Mouse (Mus musculus): ENCODE results near the gene Cacna2d3.

The Cacna2d3 gene

DNA sequence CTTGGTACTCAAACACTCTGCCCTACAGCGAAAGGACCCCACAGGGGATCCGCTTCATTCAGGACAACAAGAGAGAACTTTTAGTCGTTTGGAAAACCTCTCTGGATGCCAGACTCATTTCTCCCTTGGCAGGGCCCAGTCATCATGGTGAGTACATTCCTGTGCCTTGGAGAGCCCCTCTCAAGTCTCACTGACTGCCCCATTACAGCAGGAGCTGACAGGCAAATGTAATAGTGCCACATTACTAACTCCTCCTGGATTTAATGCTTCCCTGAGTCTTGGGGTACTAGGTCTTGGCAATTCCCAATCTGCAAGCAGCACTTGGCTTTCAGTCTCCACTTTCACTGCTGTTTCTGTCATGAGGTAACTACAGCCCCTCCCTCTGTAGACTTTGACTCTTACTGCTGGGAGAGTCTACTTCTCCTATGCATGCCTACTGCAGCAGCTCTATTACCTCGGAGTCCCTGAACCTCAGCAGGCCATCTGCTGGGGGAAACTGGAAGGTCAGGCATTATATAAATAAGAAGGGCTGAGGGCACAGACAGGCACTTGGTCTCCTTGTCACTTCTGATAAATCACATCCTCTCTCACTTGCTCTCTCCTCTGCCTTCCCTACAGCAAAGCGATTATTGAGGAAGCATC lies 454.3 kb downstream of the Cacna2d3 start:
- DNase-seq (ENCODE audit: low spot score in 2 of 2) = no peak

DNA sequence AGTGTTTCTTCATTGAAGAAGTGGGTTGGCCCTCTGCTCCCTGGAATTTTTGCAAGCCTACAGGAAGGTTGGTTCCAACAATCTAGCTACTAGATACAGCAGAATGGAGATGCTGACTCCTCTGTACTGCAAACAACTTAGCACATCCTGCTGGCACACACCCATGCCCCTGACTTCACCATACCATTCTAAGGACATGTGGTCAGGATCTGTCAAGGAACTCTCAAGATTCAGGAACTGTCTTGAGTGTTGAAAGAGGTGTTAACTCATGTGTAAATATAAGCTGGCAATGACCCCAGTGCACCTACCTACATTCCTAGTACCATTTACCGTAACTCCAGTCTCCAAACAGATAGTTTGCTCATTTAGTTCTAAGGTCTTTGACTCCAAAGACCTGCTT lies 461.0 kb downstream of the Cacna2d3 start:
- DNase-seq (ENCODE audit: low spot score in 2 of 2) = no peak

DNA sequence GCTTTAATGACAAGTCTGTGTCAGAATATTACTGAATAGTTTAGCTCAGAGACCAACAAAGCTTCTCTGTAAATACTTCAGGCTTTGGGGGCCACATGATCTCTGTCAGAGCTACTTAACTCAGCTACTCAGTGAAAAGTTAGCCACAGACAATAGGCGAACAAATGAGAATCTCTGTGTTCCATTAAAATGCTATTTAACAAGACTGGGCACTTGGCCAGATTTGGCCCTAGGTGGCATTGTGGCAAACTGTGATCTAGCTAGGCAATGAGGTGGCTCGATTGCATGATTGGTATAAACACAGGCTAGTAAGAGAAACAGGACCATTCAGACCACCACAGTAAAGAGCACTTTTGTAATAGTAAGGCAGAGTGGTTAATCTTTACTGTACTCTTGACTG lies 478.1 kb downstream of the Cacna2d3 start:
- no peak for DNase-seq (ENCODE audit: low spot score in 2 of 2)

DNA sequence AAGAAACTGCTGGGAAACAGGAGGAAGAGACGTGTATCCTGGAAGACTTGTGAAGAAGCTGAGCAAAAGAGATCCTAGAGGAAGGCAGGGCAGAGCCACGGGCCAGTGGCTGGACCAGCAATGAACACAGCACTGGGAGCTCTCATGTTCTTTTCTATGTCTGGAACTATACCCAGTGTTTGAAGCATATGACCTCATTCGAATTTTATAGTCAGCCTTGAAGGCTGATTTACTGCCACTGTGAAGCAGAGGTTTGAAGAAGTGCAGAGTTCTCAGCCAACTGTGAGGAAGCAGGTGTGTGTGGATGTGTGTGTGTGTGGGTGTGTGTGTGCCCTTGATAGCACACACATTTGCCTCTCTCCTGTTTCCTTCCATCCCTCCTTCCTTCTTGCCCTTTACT lies 483.2 kb downstream of the Cacna2d3 start:
- no peak for DNase-seq (ENCODE audit: low spot score in 2 of 2)

DNA sequence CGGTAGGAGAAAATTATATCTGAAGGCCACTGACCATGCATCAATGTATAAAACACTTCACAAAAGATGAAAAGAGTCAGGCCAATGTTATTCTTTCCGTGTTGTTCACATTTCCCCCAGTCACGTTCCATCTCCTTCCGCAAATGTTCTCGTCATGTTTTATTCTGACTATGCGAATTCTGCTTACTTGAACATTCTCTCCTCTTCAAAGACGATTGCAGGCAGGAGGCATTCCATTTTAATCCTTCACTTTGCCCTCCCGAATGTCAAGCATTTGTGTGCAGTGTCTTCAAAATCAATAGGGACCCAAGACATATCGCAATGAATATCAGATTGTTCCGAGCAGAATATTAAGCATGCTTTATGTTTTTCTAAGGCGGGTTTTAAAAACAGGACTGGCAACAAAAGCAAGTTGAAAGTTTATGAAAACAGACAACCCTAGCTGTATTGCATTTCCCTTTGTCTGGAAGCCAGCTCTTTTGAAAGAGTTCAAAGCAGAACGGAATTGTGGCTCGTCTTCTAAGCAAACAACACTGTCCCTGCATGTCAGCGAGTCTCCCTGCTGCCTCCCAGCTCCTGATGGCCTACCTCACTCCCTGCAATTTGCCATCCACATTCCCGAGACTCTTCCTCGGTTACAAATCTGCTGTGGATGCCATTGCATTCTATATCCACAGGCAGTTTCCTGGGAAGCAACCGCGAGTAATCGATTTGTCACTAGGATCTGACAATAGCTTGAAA lies 492.5 kb downstream of the Cacna2d3 start:
- DNase-seq (ENCODE audit: low spot score in 2 of 2) = no peak

DNA sequence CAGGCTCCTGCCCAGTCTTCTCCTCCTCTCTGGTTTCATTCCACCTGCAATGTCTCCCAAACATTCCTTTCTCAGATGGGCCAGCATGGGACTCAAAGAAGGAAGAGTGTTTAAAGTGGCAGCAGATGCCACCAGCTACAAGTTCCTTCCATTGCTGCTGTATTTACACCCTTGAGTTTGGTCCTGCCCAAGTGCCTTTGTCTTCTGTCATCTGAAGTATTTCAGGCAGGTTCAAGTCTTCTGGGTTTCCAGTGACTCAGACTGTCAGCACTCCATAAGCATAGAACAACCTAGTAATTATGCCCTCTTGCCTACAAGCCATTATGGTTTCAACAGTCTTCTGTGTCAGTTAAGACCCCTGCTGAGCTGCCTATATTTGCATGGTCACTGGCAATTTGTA lies 493.2 kb downstream of the Cacna2d3 start:
- DNase-seq (ENCODE audit: low spot score in 2 of 2) = no peak

DNA sequence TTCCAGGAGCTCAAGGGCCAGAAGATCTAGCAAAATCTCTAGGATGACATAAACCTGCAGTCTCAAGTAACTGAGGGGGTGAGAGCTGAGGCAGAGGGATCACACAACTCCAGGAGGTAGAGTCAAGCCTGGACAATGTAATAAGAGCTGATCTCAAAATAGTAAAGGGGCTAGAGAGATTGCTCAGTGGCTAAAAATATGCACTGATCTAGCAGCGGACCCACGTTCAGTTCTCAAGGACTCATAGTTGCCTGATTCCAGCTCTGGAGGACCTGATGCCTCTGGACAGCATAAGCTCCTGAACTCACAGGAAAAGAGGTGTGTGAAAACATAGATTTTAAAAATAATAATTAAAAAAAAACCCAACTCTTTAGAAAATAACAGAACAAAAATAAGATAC lies 493.7 kb downstream of the Cacna2d3 start:
- DNase-seq (ENCODE audit: low spot score in 2 of 2) = no peak

DNA sequence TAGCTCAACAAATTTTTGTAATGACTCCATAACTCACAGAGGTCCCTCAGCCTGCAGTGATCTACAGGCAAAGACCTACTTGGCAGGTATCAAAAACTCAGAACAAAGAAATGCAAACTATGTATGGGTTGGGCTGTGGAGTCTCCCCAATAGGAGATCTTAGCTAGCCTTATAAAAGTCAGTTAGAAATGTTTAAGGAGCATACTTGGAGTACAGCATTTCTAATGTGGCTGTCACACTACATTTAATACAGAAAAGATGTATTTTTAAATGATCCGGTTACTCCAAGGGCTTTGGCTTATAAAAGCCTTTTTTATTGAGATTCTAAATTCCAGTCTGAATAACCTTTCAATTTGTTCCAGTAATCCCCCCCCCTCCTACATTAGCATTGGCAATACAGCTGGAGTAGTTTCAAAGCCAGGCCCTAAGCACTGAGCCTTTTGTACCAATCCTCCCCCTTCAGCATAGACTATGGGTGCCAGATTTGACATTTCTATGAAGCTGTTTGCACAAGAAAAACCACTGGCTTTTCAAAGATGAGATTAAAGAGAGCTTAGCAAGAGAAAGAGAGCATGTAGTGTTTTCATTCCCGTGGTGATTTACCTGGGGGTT lies 495.8 kb downstream of the Cacna2d3 start:
- no peak for DNase-seq (ENCODE audit: low spot score in 2 of 2)

DNA sequence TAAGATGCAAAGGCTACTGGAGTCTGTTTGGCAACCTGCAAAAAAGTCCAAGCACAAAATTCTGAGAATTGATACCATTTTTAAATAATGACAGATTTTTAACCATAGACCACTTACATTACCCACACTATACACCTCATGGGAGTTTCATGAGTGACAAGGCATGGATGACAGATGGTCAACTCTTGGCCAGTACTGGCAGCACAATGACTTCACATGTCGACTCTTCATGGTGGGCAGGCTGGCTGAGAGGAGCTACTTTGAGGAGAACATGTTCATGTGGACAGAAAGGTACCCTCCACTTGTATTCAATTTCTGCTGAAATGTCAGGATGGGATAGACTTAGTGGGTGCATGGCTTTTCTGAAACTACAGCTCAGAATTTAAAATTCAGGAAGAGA lies 498.7 kb downstream of the Cacna2d3 start:
- DNase-seq (ENCODE audit: low spot score in 2 of 2) = no peak

DNA sequence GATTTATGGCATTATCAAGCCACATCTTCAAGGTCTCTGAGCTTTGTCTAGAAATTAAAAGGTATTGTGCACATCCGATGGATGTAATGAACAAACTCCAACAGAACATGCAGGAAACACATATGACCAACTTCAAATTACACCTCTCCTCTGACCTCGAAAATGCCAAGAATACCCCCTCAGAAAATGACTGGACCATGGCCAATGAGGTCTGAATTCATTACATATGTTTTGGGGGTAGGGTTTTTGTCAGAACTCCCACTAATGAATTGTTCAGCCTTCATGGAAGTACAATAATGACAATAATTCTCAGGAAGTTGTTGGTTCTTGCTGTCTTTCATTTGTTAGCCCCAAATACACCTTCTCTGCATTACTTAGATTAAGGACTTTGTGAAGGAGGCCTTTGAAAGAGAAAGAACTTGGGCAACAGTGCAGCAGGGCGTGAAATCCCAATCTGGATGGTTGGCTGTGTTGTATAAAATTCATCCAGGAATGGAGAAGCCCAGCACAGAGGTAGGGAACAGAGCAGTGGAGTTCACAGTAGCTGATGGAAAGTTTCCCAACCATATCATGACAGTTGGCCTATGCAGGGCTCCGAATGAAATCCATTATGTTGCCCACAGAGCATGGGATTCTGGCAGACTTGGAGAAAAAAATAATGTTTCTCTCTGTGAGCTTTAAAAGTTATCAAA lies 499.3 kb downstream of the Cacna2d3 start:
- DNase-seq (ENCODE audit: low spot score in 2 of 2) = no peak

DNA sequence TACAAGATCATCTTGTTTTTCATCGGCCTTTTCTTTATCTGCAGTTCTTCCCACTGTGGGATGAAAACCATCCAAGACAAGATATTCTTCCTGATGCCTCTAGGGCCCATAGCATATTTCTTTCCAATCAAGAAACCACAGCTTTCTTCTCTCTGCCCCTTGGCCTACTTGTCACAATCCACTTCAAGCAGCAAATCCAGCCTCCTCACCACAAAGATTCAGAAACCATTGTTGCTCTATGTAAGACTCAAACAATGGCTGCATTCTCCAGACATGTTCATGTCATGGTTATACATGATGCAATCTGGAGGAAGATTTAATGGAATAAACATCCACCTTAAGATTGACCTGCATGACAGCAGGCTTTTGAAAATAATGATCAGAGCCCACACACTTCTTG lies 505.6 kb downstream of the Cacna2d3 start:
- DNase-seq (ENCODE audit: low spot score in 2 of 2) = no peak

DNA sequence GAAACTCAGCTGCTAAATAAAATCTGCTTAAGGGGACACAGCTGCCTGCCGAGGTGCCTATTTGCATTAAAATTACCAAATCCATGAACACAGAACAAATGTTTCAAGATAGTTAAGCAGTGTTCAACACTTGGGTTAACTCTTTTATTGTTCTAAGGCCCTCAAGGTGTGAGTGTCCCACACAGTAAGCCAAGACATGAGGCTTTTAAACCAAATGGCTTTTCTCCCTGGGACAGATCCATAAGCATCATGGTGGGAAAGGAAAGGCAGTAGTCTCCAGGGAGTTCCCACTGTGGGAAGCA lies 516.7 kb downstream of the Cacna2d3 start:
- DNase-seq (ENCODE audit: low spot score in 2 of 2) = no peak

DNA sequence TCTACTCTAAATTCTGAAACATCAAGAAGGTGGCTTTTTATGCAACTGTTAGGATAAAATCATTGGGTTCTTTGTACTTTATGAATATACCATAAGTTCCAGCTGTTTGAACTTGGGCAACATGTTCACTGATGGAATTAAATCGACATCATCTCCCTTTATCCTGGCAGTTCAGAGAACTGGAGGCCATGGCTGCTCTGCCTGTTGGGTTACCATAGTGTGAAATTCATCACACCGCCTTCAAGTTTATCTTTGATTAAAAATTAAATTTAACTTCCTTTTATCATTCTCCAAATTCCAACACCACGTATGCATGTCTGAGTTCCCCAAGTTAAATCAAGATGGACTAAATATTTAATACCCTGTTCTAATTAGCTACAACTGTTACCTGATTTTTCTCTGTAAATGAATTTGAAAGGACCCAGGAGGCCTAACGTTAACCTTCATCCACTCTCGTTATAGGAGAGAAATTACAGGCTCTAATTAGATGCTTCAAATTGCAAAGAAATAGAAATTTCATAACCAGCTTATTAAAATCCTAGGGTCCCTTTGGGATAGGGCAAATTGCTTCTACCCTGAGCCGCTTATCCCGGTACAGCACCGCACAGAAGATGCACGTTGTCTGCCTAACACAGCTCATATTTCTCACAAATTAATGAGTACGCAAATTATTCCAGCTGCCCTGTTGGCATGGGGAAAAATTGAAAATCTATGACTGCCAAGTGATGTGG lies 517.3 kb downstream of the Cacna2d3 start:
- DNase-seq (ENCODE audit: low spot score in 2 of 2) = no peak

DNA sequence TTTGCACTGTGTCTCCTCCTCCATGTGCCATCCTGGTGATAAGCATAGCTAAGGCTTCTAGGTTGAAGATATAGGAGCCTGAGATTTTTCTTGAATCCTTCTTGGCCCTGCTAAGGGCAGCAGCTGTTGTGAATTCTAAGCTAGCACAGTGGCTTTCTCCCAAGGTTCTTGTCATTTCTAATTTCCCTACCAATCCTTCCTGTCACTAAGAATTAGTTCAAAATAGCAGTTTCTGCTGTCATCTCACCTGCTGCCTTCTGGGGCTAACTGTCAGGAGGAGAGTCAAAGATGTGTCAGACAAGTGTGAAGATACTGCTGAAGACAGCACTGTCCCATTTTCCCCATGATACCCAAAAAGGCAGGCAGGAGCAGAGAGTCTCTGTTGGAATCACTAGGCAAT lies 525.5 kb downstream of the Cacna2d3 start:
- no peak for DNase-seq (ENCODE audit: low spot score in 2 of 2)

DNA sequence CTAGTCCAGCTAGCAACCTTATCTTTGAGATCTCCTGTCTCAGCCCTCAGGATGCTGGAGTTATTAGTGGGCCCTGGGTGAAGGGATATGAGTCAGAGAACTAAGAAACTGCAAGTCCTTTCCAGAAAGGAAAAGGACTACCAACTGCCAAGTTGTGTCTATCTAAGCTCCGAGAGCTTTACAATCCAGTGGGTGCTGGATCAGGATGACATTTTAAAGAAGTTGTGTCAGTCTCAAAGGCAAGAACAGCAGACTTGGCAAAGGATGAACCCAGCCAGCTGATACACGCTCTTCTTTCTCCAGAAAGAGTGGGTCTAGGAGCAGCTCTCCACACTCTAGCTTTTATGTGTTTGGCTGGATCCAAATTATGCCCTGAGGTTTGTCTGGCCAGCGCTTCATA lies 530.2 kb downstream of the Cacna2d3 start:
- DNase-seq (ENCODE audit: low spot score in 2 of 2) = no peak

DNA sequence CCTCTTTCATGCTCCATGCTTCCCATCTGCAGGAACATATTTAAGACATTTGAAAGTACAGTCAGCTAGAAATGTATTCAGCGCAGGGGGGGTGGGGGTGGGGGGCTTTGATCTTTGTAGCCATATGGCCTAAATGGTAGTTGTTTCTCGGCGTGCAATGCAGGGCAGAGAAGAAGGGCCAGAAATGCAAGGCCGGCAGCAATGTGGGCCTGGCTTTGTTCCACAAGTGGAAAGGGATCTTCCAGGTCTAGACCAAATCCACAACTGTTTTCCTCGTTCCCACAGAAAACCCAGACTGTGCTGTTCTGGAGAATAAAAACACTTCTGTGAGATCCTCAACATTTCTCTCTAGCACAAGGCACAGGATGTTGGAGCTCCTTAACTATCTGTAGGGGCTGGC lies 537.9 kb downstream of the Cacna2d3 start:
- DNase-seq (ENCODE audit: low spot score in 2 of 2) = no peak

DNA sequence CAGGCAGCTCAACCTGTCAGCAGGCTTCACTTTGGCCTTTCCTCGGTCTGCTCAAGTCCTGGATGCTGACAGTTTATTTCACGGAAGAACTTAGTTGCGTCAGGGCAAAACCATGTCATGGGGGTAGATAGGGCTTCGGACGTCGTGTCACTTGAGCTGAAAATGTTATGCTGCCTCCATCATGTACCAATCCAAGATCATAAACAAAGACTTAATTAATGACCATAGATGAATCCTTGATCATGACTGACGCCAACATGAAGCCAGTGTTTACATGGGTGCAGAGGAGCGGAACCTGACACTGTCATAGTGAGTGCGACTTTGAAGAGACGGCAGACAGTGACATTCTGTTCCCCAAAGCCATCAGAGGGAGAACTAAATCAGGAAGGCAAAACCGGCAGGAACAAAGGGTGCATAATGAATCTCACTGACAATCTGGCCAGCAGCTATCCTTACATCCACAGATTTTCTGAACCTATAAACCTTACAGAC lies 542.2 kb downstream of the Cacna2d3 start:
- no peak for DNase-seq (ENCODE audit: low spot score in 2 of 2)

DNA sequence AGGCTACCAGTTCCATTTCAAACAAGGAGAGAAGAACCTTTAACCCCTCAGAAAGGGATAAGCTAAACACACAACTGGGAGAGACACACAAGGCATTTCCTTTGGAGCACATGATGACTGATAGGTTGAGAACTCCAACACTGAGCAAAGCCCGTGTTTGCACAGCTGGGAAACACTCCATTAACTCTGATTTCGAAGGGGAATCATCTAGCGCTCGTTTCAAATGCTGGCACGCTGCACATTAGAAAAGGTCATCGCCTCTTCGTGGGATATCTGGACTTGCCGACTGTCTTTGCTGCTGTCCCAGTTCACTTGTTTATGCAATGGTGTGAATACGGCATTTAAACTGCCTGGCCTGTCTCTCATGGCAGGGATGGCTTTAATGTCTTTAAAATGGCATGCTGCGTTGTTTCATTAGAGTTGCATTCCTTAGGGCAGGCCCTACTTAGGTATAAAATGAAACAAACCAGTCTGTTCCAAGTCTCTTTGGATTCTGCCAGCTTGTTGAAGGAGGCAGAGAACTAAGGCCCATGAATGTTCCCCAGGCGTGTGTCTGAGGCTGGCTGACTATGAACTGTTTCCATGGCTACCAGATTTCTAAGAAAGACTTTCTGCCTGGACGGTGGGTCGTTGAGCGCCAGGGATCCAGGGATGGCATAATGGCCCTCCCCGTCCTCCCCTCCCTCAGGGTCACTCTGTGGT lies 542.8 kb downstream of the Cacna2d3 start:
- DNase-seq (ENCODE audit: low spot score in 2 of 2) = peak; percentile 17 to 22

DNA sequence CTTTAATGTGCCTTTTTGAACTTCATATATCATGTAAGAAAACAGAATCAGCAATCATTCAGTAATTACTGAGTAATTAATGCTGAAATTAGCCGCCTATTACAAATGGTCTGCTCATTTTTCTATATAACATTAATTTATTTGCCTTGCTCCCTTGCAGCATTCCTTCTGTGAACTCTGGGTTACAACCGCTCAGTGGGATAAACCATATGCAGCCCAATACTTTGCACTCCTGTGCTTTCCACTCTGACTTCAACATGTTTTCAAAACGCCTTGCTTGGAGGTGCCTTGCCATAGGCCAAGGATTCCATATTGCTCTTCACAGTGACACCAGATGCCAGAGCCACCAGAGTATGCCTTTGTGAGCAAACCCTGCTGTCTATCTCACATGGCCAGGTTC lies 546.9 kb downstream of the Cacna2d3 start:
- DNase-seq (ENCODE audit: low spot score in 2 of 2) = no peak

DNA sequence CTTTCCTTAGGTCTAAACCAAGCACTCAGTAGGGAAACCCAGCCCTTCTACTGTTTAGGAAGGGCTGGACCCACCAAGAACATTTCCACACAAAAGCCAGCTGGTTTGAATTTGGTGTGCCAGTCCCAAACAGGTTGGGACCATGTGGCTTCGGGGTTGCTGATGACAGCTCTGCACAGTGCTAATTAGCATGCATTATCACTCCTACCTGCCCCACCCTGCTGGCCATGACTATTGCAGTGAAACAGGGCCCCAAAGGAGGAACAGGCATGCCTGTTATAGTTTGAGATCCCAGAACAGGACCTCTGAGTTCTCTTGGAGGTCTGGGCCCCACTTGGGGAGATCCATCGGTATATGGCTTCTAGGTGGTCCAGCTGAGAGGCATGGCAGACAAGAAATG lies 549.5 kb downstream of the Cacna2d3 start:
- no peak for DNase-seq (ENCODE audit: low spot score in 2 of 2)

DNA sequence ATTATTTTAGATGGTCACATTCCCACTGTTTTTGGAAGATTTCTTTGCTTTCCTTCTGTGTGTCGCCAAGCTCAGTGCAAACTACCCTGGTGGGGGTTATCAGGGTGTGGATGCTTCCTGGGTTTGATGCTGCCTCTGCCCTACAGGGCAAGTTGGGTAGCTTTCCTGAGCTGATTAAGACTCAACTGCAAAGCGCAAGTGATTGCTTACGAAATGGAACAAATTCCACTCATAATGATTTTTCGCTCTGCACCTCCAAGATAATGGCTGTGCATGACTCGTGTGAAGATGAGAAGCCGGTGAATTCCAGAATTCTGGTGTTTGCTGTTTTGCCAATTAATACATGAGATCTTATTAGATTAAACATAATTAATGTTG lies 557.0 kb downstream of the Cacna2d3 start:
- DNase-seq (ENCODE audit: low spot score in 2 of 2) = no peak

Data from frontal cortex, postnatal 36 days (tissue).